Mouse (Mus musculus) ES-Bruce4 (cell line): ENCODE data around the gene Dpp9. TPM values are rescaled to one million over a fixed set of nuclear protein-coding genes. Genes with fewer than 3 reads are reported as not detected.

ENCODE experiments used
- H3K27ac ChIP-seq: 2 replicates; pipeline ENCODE4 v1.5.1; 2012; ENCODE audit warnings: low read length, inconsistent platforms; ENCODE audit not compliant: insufficient read depth
- H3K27me3 ChIP-seq: 2 replicates; pipeline ENCODE4 v1.6.1; 2012; ENCODE audit warnings: mild to moderate bottlenecking, low read length, inconsistent platforms; ENCODE audit not compliant: control insufficient read depth, poor library complexity, insufficient read depth, severe bottlenecking
- H3K36me3 ChIP-seq: 2 replicates; pipeline ENCODE4 v1.6.1; 2012; ENCODE audit warnings: inconsistent platforms, mild to moderate bottlenecking, low read length, moderate library complexity; ENCODE audit not compliant: control insufficient read depth, poor library complexity, insufficient read depth, severe bottlenecking
- H3K4me1 ChIP-seq: one replicate; pipeline ENCODE4 v1.8.1; 2011; ENCODE audit warnings: low read length; ENCODE audit not compliant: control insufficient read depth, insufficient read depth
- H3K4me3 ChIP-seq: 2 replicates; pipeline ENCODE4 v1.5.1; 2011; ENCODE audit warnings: low read depth, mild to moderate bottlenecking, low read length
- H3K9ac ChIP-seq: 2 replicates; pipeline ENCODE4 v1.6.1; 2012; ENCODE audit warnings: low read depth, mild to moderate bottlenecking, inconsistent platforms; ENCODE audit not compliant: poor library complexity, severe bottlenecking
- H3K9me3 ChIP-seq: replicated peaks from 2 replicates; pipeline ENCODE4 v1.6.1; 2012; ENCODE audit warnings: mild to moderate bottlenecking, low read length, inconsistent platforms; ENCODE audit not compliant: control insufficient read depth, poor library complexity, insufficient read depth, severe bottlenecking
- CTCF ChIP-seq: IDR thresholded peaks from one replicate; pipeline ENCODE4 v1.8.1; 2011; ENCODE audit warnings: low read depth, low read length
- EP300 ChIP-seq: IDR thresholded peaks from 2 replicates; pipeline ENCODE4 v1.6.1; 2011; ENCODE audit warnings: low read depth, low read length; ENCODE audit not compliant: insufficient read depth
- POLR2A ChIP-seq: IDR thresholded peaks from one replicate; pipeline ENCODE4 v1.8.1; 2011; ENCODE audit warnings: low read length; ENCODE audit not compliant: insufficient read depth
- polyA plus RNA-seq: library from polyadenylated mRNA; stranded (reverse); fragments of >200 nt; gene quantifications from 2 replicates; pipeline ENCODE4 v1.2.4, GENCODE M21; 2011; ENCODE audit warnings: low read depth; ENCODE audit not compliant: missing spikeins, insufficient read depth, insufficient read length

Dpp9 gene
- polyA plus RNA-seq, 1 experiment = 20.9 TPM

- Histone ChIP-seq H3K36me3 (0 out of 2 replicates have a peak, but pooled peaks cover 8% of the 10 kb centered on the region), H3K9me3 (no peaks in the 10 kb centered on the region), H3K27ac (no peak overlapping the region), H3K4me3 (no peak overlapping the region), H3K9ac (no peak overlapping the region), H3K4me1 (no peaks in the 10 kb centered on the region), H3K27me3 (no peaks in the 10 kb centered on the region)
- TF ChIP-seq CTCF (peak; percentile 66), POLR2A (no peak), EP300 (no peak)
These were observed 18.1 kb downstream of the Dpp9 start for GRCm38 (mm10) chr17:56200586-56200985.

GRCm38 (mm10) chr17:56196860-56197259, 21.8 kb downstream of the Dpp9 start:
- H3K9me3 ChIP-seq = no peaks in the 10 kb centered on the region
- no peaks in the 10 kb centered on the region for H3K36me3 ChIP-seq
- H3K4me3 ChIP-seq = no peak overlapping the region
- no peaks in the 10 kb centered on the region for H3K27me3 ChIP-seq
- peaks cover 2% of the 10 kb centered on the region for H3K4me1 ChIP-seq
- TF ChIP-seq EP300 = no peak
- no peak for TF ChIP-seq POLR2A
- peak; percentile 72 for TF ChIP-seq CTCF
- H3K9ac ChIP-seq = no peak overlapping the region
- H3K27ac ChIP-seq = no peak overlapping the region

- Histone ChIP-seq H3K27ac (no peak overlapping the region), H3K27me3 (no peaks in the 10 kb centered on the region), H3K4me1 (peaks cover 2% of the 10 kb centered on the region), H3K36me3 (no peaks in the 10 kb centered on the region), H3K9ac (no peak overlapping the region), H3K4me3 (no peak overlapping the region), H3K9me3 (no peaks in the 10 kb centered on the region)
- TF ChIP-seq EP300 = no peak
- no peak for TF ChIP-seq CTCF
- no peak for TF ChIP-seq POLR2A
These were observed 23.9 kb downstream of the Dpp9 start for GRCm38 (mm10) chr17:56194765-56195164.

GRCm38 (mm10) chr17:56194357-56194756, 24.3 kb downstream of the Dpp9 start:
- H3K4me3 ChIP-seq = no peak overlapping the region
- H3K27ac ChIP-seq = no peak overlapping the region
- no peak overlapping the region for H3K9ac ChIP-seq
- no peaks in the 10 kb centered on the region for H3K9me3 ChIP-seq
- TF ChIP-seq CTCF = no peak
- no peaks in the 10 kb centered on the region for H3K27me3 ChIP-seq
- peaks cover 2% of the 10 kb centered on the region for H3K4me1 ChIP-seq
- no peaks in the 10 kb centered on the region for H3K36me3 ChIP-seq

- Histone ChIP-seq H3K27me3 (no peaks in the 10 kb centered on the region), H3K27ac (no peak overlapping the region), H3K36me3 (no peaks in the 10 kb centered on the region), H3K9me3 (no peaks in the 10 kb centered on the region), H3K4me1 (peaks cover 2% of the 10 kb centered on the region), H3K4me3 (no peak overlapping the region), H3K9ac (no peak overlapping the region)
- TF ChIP-seq CTCF = no peak
- TF ChIP-seq EP300 = no peak
- no peak for TF ChIP-seq POLR2A
These were observed 27.4 kb downstream of the Dpp9 start for GRCm38 (mm10) chr17:56191266-56191665.

GRCm38 (mm10) chr17:56185281-56186141, 33.2 kb downstream of the Dpp9 start:
- no peaks in the 10 kb centered on the region for H3K9me3 ChIP-seq
- no peak overlapping the region for H3K27ac ChIP-seq
- H3K9ac ChIP-seq = no peak overlapping the region
- H3K36me3 ChIP-seq = no peaks in the 10 kb centered on the region
- no peaks in the 10 kb centered on the region for H3K27me3 ChIP-seq
- TF ChIP-seq POLR2A = no peak
- TF ChIP-seq CTCF = no peak
- no peak for TF ChIP-seq EP300
- no peak overlapping the region for H3K4me3 ChIP-seq
- H3K4me1 ChIP-seq = no peaks in the 10 kb centered on the region
